Mouse (Mus musculus) liver, adult 2 months (tissue): ENCODE results near the gene Clca4a. TPM values are rescaled to one million over a fixed set of nuclear protein-coding genes. Genes with fewer than 3 reads are reported as not detected.

Experiments used
- DNase-seq: peaks from one replicate; pipeline ENCODE4 v3.0.0-alpha.2; 2011; ENCODE audit warnings: low read depth, low spot score; ENCODE audit errors: extremely low read depth
- H3K27ac ChIP-seq: fragments of 200-500 bp; replicated peaks from 2 replicates; pipeline ENCODE4 v1.5.1; 2012; ENCODE audit warnings: low read depth, mild to moderate bottlenecking, control low read depth, inconsistent platforms, low read length; ENCODE audit not compliant: insufficient read depth
- H3K27me3 ChIP-seq: fragments of 200-500 bp; 2 replicates; pipeline ENCODE4 v1.6.1; 2012; ENCODE audit warnings: mild to moderate bottlenecking, moderate library complexity, low read length, inconsistent platforms; ENCODE audit not compliant: control insufficient read depth, insufficient read depth
- H3K36me3 ChIP-seq: fragments of 200-500 bp; 2 replicates; pipeline ENCODE4 v1.6.1; 2012; ENCODE audit warnings: low read length, inconsistent platforms; ENCODE audit not compliant: control insufficient read depth, insufficient read depth
- H3K4me1 ChIP-seq: fragments of 200-500 bp; 2 replicates; pipeline ENCODE4 v1.6.1; 2011; ENCODE audit warnings: low read length; ENCODE audit not compliant: control insufficient read depth, insufficient read depth
- H3K4me3 ChIP-seq: fragments of 200-500 bp; 2 replicates; pipeline ENCODE4 v1.5.1; 2011; ENCODE audit warnings: low read depth, mild to moderate bottlenecking, control low read depth, low read length, moderate library complexity; ENCODE audit not compliant: insufficient read depth
- H3K79me2 ChIP-seq: fragments of 200-500 bp; 2 replicates; pipeline ENCODE4 v1.6.1; 2012; ENCODE audit warnings: inconsistent platforms, mild to moderate bottlenecking, low read length, moderate library complexity; ENCODE audit not compliant: control insufficient read depth, insufficient read depth
- H3K9ac ChIP-seq: fragments of 200-500 bp; 2 replicates; pipeline ENCODE4 v1.6.1; 2012; ENCODE audit warnings: low read depth, mild to moderate bottlenecking, control low read depth, inconsistent platforms, low read length
- CTCF ChIP-seq: fragments of 200-500 bp; IDR thresholded peaks from 2 replicates; pipeline ENCODE4 v1.5.1; 2011; ENCODE audit warnings: low read depth, low read length, control low read depth
- POLR2A ChIP-seq: fragments of 200-500 bp; IDR thresholded peaks from 2 replicates; pipeline ENCODE4 v1.6.1; 2011; ENCODE audit warnings: low read length, control low read depth; ENCODE audit not compliant: insufficient read depth; ENCODE audit errors: extremely low read depth
- WGBS: fragments of 180-500 bp; shearing (Covaris S2); methylation state at CpG from one replicate; pipeline ENCODE4 v1.1.7; 2018; 5-methylcytosine and 5-hydroxymethylcytosine counted together
- polyA plus RNA-seq: library from polyadenylated mRNA; depleted of rRNA; stranded (reverse); fragments of >200 nt; gene quantifications from 2 replicates; pipeline ENCODE4 v1.2.3, GENCODE M21; 2012
- total RNA-seq: library from RNA; depleted of rRNA; stranded (reverse); fragments of >200 nt; gene quantifications from 2 replicates; pipeline ENCODE4 v1.2.3, GENCODE M21; 2014

Clca4a gene
- total and polyA plus RNA-seq, 2 experiments, result not detected

DNA sequence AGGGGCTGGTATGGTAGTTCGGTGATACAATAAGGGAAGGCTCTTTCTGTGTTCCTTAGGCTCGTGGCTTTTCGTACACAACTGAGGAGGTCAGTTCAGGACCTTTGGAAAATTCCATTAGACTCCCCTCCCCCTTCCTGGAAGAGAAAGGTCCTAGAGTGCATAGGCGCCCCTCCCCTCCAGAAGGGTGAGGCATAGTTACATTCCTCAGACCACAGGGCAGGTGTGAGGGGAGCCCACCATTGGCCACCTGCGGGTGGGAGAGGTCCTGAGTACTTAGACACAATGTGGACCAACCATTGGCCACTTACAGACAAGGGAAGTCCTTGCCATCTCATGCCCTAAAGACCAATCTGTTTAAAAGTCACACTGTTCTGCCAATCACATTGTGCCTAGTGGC is 11.0 kb upstream of the Clca4a start:
- no peak for TF ChIP-seq CTCF
- no peak for TF ChIP-seq POLR2A
- Histone ChIP-seq H3K9ac (no peak overlapping the region), H3K27me3 (no peaks in the 10 kb centered on the region), H3K4me3 (no peak overlapping the region), H3K27ac (no peak overlapping the region), H3K4me1 (no peaks in the 10 kb centered on the region), H3K79me2 (no peaks in the 10 kb centered on the region), H3K36me3 (no peaks in the 10 kb centered on the region)
- DNase-seq, result no peak
- 72% methylated on average over 5 of the region's 5 CpGs for WGBS

DNA sequence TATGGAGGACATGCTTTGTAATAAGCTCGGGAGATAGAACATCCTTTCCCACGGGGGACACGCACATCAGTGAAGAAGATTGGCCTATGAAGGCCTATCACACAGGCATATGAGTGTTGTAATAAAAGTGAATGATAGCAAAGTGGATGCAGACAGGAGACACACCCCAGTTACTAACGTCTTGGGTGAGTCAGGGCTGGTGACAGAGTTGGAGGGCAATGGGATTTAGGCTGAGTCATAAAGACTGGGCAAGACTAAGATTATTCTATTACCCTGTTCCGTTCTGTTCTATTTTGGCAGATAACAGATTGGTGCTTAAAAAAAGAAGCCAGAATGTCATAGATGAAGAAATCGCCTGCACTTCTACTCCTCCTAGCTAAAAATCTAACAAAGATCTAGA is 5.7 kb upstream of the Clca4a start:
- Histone ChIP-seq H3K4me1 (no peaks in the 10 kb centered on the region), H3K4me3 (no peak overlapping the region), H3K79me2 (no peaks in the 10 kb centered on the region), H3K27me3 (no peaks in the 10 kb centered on the region), H3K27ac (no peak overlapping the region), H3K9ac (no peak overlapping the region), H3K36me3 (no peaks in the 10 kb centered on the region)
- TF ChIP-seq POLR2A (no peak), CTCF (no peak)
- DNase-seq, result no peak
- WGBS, result 89% methylated on average over 6 of the region's 6 CpGs

DNA sequence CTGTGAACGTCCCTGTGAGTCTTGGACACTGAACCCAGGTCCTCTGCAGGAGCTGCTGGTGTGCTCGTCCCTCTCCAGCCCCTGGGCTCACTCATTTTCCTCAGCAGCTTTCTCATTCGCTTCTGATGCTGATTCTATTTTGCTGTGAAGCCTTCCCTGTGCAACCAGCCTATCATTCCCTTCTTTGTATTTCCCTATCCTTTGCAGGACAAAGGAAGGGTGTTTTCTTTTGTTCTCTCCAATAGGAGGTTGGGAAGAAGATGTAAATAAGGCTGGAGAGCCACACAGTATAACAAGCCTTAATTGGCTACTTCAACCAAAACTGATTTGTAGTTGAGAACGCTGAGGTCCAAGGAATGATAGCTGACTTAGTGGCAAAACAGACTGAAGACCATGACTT is 2.8 kb upstream of the Clca4a start:
- H3K9ac ChIP-seq, result no peak overlapping the region
- no peak overlapping the region for H3K4me3 ChIP-seq
- H3K27ac ChIP-seq, result no peak overlapping the region
- H3K27me3 ChIP-seq, result no peaks in the 10 kb centered on the region
- no peaks in the 10 kb centered on the region for H3K4me1 ChIP-seq
- H3K79me2 ChIP-seq, result no peaks in the 10 kb centered on the region
- no peaks in the 10 kb centered on the region for H3K36me3 ChIP-seq
- 46% methylated on average over 4 of the region's 4 CpGs for WGBS
- TF ChIP-seq POLR2A, result no peak
- TF ChIP-seq CTCF, result no peak
- no peak for DNase-seq

DNA sequence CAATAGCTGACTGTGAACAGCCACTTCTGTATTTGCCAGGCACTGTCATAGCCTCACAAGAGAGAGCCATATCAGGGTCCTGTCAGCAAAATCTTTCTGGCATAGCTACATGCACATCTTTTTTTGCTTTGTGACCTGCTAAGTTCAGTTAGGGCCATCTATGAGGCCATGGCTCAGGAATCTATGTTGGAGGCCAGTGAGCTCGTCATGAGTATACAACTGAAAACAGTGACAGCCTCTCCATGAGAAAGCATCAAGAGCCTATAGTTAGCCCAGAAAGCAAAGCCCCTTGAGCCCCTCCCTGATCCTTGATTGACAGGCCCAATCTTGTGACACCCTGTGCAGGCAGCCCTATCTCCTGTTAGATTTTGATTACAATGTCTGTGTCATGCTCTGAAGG is 1.2 kb upstream of the Clca4a start:
- Histone ChIP-seq H3K27me3 (no peaks in the 10 kb centered on the region), H3K79me2 (no peaks in the 10 kb centered on the region), H3K27ac (no peak overlapping the region), H3K36me3 (no peaks in the 10 kb centered on the region), H3K4me3 (no peak overlapping the region), H3K9ac (no peak overlapping the region), H3K4me1 (no peaks in the 10 kb centered on the region)
- no peak for DNase-seq
- TF ChIP-seq CTCF, result no peak
- no peak for TF ChIP-seq POLR2A
- 79% methylated on average over 1 of the region's 1 CpGs for WGBS

DNA sequence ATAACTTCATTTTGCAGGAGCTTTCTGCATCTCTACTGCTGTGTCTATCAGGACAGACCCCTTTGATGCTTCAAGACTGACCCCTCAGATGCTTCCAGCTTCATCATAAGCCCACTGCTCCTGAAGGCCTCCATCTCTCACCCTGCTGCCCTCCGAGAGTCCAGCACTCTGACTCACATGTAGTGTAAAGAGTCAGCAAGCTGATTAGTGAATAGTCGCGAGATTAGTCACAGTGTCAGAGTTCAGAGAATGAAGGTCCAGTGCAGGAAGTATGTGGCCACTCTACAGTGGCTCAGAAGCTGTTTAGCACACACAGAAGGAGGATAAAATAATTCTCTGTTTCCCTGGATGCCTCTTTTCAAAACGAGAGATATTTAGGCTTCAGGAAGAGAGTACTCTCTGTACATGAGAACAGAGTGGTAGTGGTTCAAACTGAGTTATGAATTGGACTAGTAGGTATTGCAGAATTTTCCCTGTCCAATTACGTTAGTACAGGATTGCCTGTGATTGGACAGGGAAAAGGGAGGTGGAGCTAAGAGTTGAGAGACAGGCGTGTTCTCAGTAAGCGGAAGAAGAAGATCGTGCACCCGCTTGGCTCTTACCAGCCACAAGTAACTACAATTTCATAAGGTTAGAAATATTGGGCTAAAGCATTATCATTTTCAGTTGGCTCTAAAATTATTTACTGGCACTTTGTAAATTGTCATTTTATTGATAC is 3.1 kb downstream of the Clca4a start:
- H3K4me1 ChIP-seq, result no peaks in the 10 kb centered on the region
- WGBS, result 73% methylated on average over 9 of the region's 9 CpGs
- H3K36me3 ChIP-seq, result no peaks in the 10 kb centered on the region
- H3K9ac ChIP-seq, result no peak overlapping the region
- no peaks in the 10 kb centered on the region for H3K79me2 ChIP-seq
- DNase-seq, result no peak
- H3K27ac ChIP-seq, result no peak overlapping the region
- no peak for TF ChIP-seq CTCF
- no peak for TF ChIP-seq POLR2A
- H3K27me3 ChIP-seq, result no peaks in the 10 kb centered on the region
- H3K4me3 ChIP-seq, result no peak overlapping the region

DNA sequence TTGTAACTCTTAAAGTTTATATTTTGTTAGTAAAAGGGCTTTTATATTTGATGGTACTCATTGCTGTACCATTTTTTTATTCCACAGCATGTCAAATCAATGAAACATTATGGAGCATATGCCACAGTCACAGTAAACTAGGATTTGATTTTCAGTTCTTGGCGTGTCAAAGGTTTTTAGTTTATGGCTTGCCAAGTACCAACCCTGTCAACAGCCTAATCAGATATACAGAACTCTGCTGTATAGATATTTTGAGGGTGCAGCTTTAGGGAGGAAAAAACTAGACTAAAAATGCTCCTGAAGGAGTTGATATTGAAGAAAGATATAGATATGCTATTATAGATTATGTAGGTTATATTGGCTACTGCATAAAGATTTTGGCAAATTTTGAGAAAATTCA is 5.1 kb downstream of the Clca4a start:
- TF ChIP-seq POLR2A (no peak), CTCF (no peak)
- 76% methylated on average over 1 of the region's 1 CpGs for WGBS

More for the DNA sequence above, 5.1 kb downstream of the Clca4a start:
- Histone ChIP-seq H3K4me3 (no peak overlapping the region), H3K4me1 (no peaks in the 10 kb centered on the region), H3K9ac (no peak overlapping the region), H3K27ac (no peak overlapping the region), H3K36me3 (no peaks in the 10 kb centered on the region), H3K27me3 (no peaks in the 10 kb centered on the region), H3K79me2 (no peaks in the 10 kb centered on the region)
- DNase-seq, result no peak
